Mouse (Mus musculus) monocyte, adult 5-6 weeks (primary cell): Measurements from ENCODE around the gene Rtl5. TPM values are rescaled to one million over a fixed set of nuclear protein-coding genes. Genes with fewer than 3 reads are reported as not detected.

Source experiments
- ATAC-seq: fragments of 153-309, 156-312 bp; replicated peaks from 2 replicates; pipeline ENCODE4 v1.8.0; 2017; ENCODE audit warnings: mild to moderate bottlenecking; ENCODE audit not compliant: low TSS enrichment, insufficient number of reproducible peaks, severe bottlenecking, poor library complexity, low FRiP score
- total RNA-seq: library from RNA; stranded (forward); fragments of 200-1000, 200-491, 200-594 nt; gene quantifications from 3 replicates; pipeline ENCODE4 v1.2.3, GENCODE M21; 2017

Gene Rtl5
- total RNA-seq, 1 experiment from 2014 or later, result 3.7 TPM

- ATAC-seq, result no peak
These were observed 46.1 kb downstream of the Rtl5 start for GRCm38 (mm10) chrX:102024976-102025375.

DNA sequence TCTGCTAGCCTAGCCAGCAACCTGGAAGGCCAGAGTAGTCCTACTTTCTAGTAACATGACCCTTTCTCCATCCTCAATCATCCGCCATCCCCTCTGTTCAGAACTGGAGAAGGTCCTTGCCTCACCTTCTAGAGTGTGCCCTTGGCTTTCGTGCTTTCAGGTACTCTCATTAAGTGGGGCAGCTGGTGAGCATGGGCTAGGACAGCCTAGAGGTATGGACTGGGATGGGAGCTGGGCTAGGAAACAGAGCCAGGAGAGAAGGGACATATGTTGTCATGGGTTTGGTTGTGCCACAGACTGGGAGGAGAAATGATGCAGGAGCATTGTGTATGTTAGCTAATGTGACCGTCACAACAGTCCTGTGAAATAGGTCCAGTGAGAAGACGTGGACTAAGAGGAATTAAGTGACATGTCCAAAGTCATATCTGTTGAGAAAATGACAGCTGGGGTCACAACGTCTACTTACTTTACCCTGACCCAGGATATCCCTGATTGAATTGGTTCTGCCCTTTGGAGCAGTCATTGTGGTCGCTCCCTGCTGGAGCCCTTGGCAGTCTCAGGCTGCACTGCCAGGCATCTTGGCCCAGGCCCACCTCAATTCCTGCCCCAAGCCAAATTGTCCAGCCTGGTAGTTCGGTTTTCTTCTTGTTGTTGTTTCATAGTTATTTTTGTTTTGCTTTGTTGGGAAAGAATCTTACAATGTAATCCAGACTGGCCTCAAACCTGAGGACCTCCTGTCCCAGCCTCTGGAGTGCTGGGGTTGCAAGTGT, 51.4 kb downstream of the Rtl5 start:
- no peak for ATAC-seq

DNA sequence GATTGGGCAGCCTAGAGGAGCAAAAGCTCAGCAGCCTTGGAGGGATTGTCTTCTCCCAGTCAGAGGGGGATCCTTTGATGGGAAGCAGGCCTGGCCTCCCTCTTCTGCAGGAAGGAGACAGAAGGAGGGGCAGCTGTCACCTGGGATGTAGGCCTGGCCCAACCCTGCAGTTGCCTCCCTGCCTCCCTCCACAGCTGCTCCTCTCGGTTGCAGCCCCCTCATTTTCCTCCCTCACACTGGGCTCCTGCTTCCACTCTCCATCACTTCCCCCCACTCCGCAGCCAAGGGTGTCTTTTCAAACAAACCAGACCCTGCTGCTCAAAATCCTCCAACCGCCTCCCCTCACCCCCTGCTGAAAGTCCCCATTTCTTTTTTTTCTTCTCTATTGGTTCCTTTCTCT, 52.2 kb downstream of the Rtl5 start:
- no peak for ATAC-seq

GRCm38 (mm10) chrX:102017213-102017923, 53.7 kb downstream of the Rtl5 start:
- no peak for ATAC-seq

Other genes starting within 250 kb of the Rtl5 start
- gene Nhsl2, start 221.9 kb downstream of the Rtl5 start, total RNA-seq, result 17.9 to 23.8 TPM (median 21.6 TPM) in 3 replicates
- 130 to 161 TPM (median 131 TPM) in 3 replicates for gene Pin4, start 48.1 kb upstream of the Rtl5 start, total RNA-seq
- 2.2 to 3.6 TPM (median 2.6 TPM) in 3 replicates for gene Ercc6l, start 85.8 kb upstream of the Rtl5 start, total RNA-seq
- 1,370 to 1,980 TPM (median 1,963 TPM) in 3 replicates for gene Rps4x, start 118.1 kb upstream of the Rtl5 start, total RNA-seq
- gene Cited1, start 180.9 kb upstream of the Rtl5 start, total RNA-seq, result not detected in 3 replicates